Mouse (Mus musculus) R1 (cell line): Measurements from ENCODE around the gene Synpo2l.

Experiments
- DNase-seq: peaks from one replicate; pipeline ENCODE4 v3.0.0-alpha.2; 2018; ENCODE audit warnings: low read depth, low spot score

Gene Synpo2l

GRCm38 (mm10) chr14:20681742-20682141 lies 13.6 kb upstream of the Synpo2l start:
- no peak for DNase-seq

DNA sequence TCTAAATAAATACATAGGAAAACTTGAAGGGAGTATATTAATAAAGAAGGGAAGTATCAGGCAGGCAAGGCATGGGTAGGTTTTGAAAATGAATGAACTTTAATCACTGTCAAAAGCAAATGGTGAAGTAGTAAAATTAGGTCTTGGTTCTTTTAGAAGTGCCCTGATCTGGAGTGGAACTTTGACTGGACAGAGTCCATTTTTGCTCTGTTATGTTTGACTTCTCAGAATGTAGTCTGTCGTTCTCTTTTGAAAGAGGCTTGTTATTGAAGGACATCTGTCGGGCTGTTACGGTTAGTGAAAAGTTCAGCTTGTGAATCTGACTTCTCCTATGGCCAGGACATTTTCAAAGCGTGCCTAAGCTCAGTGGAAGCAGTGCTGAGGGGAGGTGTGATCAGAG lies 9.8 kb upstream of the Synpo2l start:
- no peak for DNase-seq

GRCm38 (mm10) chr14:20674064-20674833 lies 6.1 kb upstream of the Synpo2l start, which contains the start of gene Sec24c:
Gene Sec24c (plus strand): TSS chr14:20674308.
- peak; percentile 99 for DNase-seq

DNA sequence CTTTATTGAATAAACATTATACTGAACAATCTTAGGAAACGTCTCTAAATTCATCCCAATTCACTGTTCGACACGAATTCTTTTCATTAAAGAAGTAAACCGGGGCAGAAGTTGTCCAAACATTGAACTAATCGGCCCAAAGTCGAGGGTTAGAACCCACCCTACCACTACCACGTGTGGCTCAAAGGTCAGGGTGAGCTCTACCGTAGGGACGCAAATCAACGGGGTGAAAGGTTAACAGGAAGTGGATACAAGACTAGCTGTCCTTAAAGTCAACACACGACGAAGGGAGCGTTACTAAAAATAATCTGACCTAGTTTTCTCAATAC lies 5.5 kb upstream of the Synpo2l start:
- no peak for DNase-seq

DNA sequence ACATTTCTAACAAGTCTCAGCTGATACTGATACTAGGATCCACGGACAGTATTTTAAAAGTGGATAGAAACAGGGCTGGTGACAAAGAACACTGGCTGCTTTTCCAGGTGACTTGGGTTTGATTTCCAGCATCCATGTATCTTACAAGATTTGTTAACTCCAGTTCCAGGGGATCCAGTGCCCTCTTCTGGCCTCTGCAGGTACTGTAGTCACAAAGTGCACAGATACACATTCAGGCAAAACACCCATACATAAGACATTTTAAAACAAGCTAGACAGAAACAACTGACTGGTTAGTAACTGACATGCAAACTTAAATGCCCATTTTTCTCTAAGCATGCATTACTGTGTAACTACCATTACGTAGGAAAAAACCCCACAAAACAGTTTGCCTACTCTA lies 4.8 kb upstream of the Synpo2l start:
- DNase-seq: peak; percentile 91

- no peak for DNase-seq
These were observed 685 bp downstream of the Synpo2l start for GRCm38 (mm10) chr14:20667469-20667868.

GRCm38 (mm10) chr14:20664436-20664835 lies 3.7 kb downstream of the Synpo2l start:
- DNase-seq: no peak

- DNase-seq: peak; percentile 92
These were observed 4.6 kb downstream of the Synpo2l start for GRCm38 (mm10) chr14:20663601-20664000.

- no peak for DNase-seq
These were observed 5.4 kb downstream of the Synpo2l start for GRCm38 (mm10) chr14:20662740-20663139.

DNA sequence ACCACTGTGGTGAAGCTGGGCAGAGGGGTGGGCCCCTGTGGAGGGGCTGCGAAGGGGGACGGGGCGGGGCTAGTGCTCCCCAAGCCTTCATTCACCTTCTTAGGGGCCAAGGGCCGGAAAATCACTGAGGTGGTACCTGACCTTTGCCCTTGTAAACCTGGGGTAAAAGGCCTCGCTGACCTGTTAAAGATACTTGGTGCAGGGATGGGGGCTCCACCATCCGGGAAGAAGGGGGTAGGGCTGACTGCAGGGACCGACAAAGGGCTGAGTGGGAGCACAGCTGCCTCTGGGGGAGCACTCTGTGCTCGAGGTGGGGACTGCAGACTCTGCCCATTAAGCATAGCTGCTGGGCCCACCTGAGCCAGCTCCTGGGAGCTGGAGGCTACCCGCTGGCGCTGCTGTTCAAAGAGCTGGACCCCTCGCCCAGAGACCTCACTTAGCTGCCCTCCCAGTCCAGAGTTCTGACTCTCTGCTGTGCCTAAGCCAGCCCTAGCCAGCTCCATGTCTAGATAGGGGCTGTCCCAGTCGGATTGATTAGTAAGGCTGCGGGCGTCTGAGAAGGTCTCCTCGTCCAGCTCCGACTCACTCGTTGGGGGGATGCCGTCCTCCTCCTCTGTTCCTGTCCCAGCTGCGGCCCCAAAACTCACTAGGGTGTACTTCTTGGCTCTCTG lies 6.4 kb downstream of the Synpo2l start:
- no peak for DNase-seq

GRCm38 (mm10) chr14:20660827-20661660 lies 7.1 kb downstream of the Synpo2l start:
- DNase-seq: peak; percentile 99

- DNase-seq: no peak
These were observed 8.5 kb downstream of the Synpo2l start for GRCm38 (mm10) chr14:20659687-20660086.

DNA sequence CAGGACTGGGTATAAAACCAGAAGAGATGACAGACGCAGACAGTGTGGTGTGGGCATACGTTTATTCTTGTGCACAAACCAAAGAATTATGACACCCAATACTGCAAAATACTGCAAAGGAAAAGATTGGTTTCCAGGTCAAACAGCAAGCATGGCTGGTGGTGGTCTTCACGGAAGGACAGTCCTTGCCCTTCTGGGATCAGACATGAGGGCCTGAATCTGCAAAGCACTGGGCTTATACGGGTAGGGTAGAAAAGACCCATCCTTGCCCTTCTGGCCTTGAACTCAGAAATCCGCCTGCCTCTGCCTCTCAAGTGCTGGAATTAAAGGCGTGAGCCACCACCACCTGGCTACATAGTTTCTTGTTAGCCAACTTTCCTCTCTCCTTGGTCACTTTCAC lies 9.3 kb downstream of the Synpo2l start:
- DNase-seq: no peak

- peak; percentile 77 for DNase-seq
These were observed 9.8 kb downstream of the Synpo2l start for GRCm38 (mm10) chr14:20658326-20658725.

DNA sequence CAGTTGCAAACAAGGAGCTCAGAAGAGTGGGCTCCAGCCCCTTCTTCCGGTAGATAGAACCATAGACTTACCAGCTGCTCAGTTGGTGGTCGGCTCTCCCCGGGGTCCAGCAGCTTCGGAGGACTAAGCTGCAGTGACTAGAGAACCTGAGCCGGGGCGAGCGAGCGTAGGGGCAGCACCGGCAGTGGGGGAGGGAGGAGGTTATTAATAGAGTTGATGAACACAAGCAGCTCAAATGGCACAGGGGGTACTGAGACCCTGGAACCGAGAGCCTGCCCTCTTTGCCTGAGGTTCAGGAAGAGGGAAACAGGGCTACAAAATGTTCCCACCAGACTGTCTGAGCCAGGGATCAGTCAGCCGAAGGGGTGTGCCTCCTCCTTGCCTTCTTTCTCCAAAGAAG lies 11.8 kb downstream of the Synpo2l start, which contains the start of gene Myoz1:
Gene Myoz1 (minus strand): TSS at position 180 of the 400 bp plus-strand sequence.
- DNase-seq: no peak

- no peak for DNase-seq
These were observed 12.4 kb downstream of the Synpo2l start for GRCm38 (mm10) chr14:20655731-20656130.

DNA sequence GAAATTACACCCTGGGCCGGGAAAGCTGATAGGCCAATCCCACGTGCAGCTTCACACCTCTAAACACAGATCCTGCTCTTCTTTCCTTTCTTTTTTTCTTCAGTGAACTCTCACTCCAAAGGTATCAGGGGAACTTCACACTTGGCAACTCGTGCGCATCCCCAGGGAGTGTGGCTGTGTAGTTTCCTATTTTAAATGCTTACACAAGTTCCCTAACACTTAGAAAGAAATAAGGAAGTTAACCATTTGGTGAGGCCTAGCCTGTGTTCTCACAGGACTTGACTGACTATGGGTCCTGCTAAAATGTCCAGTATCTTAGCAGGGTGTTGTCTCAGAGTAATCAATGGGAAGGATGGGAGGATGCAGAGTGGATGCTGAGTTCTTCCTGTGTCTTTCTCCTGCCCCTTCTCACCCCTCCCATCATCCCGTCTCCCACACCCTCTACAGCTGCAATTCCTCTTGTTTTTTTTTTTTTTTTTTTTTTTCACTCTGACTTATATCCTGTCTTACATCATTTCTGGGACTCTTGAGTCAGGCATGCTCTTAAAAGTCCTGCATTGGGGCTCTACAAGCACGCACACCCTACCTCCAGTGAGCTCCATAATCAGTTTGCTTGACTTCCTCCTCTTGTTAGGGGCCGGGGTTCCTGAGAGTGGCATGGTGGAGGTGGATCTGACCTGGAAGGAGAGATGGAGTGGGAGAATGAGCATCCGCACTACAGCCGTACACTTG lies 13.3 kb downstream of the Synpo2l start:
- no peak for DNase-seq

- DNase-seq: no peak
These were observed 16.4 kb downstream of the Synpo2l start for GRCm38 (mm10) chr14:20651722-20652256.

- DNase-seq: no peak
These were observed 17.2 kb downstream of the Synpo2l start for GRCm38 (mm10) chr14:20651000-20651399.

DNA sequence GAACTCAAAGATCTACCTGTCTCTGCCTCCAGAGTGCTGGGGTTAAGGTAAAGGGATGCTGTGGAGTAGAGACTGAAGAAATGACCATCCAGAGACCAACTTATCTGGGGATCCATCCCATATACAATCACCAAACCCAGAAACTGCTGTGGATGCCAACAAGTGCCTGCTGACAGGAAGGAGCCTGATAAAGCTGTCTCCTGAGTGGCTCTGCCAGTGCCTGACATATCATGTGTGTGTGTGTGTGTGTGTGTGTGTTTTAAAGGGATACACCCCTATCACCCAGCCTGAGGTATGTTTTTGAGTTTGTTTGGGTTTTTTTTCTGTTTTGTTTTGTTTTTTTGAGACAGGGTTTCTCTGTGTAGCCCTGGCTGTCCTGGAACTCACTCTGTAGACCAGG lies 21.8 kb downstream of the Synpo2l start:
- DNase-seq: no peak

DNA sequence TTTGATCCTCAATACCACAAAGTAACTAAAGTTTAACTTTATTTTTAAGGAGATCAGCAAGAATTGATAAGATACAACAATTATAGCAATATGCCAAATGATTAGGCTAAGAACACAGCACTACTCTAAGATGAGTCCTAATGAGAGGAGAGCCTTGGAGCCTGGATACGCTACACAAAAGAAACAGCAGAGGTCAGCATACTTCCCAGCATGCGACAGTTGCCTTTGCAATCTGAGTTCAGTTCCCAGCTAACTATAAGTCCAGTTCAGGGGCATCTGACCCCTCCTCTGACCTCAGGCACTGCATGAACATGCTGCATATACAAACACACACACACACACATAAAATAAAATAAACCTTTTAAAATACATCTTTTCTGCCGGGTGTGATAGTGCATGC lies 22.6 kb downstream of the Synpo2l start:
- no peak for DNase-seq
